Mouse (Mus musculus) kidney, postnatal 10 days (tissue): ENCODE results near the gene Krt42.
"Not testable (repeated sequence)": the region's sequence is repeated elsewhere in the genome, so short reads cannot be mapped to it uniquely, and the experiment has no call there.

Source experiments
- DNase-seq: peaks from one replicate; pipeline ENCODE4 v3.0.0; 2021; ENCODE audit warnings: mixed read lengths

Krt42 gene

GRCm38 (mm10) chr11:100269821-100270332 is at the start of gene Krt42:
Gene Krt42, minus strand, starts transcription at chr11:100269871.
- DNase-seq = no peak

GRCm38 (mm10) chr11:100318529-100319451 is 49.1 kb upstream of the Krt42 start:
- DNase-seq = no peak

GRCm38 (mm10) chr11:100317826-100318380 is 48.2 kb upstream of the Krt42 start:
- no peak for DNase-seq

GRCm38 (mm10) chr11:100315439-100315838 is 45.8 kb upstream of the Krt42 start:
- no peak for DNase-seq

GRCm38 (mm10) chr11:100313424-100313823 is 43.8 kb upstream of the Krt42 start:
- no peak for DNase-seq

GRCm38 (mm10) chr11:100312096-100312679 is 42.5 kb upstream of the Krt42 start:
- peak; percentile 70 for DNase-seq

GRCm38 (mm10) chr11:100311656-100312055 is 42.0 kb upstream of the Krt42 start:
- no peak for DNase-seq

GRCm38 (mm10) chr11:100308672-100309071 is 39.0 kb upstream of the Krt42 start:
- not testable (repeated sequence) for DNase-seq

GRCm38 (mm10) chr11:100307900-100308299 is 38.2 kb upstream of the Krt42 start:
- DNase-seq = no peak

GRCm38 (mm10) chr11:100301292-100301691 is 31.6 kb upstream of the Krt42 start:
- no peak for DNase-seq

- DNase-seq = peak; percentile 79
Measured at GRCm38 (mm10) chr11:100300293-100300692, 30.6 kb upstream of the Krt42 start.

GRCm38 (mm10) chr11:100298274-100299036 is 28.8 kb upstream of the Krt42 start:
- DNase-seq = peak; percentile 91

- no peak for DNase-seq
Measured at GRCm38 (mm10) chr11:100297801-100298200, 28.1 kb upstream of the Krt42 start.

GRCm38 (mm10) chr11:100295308-100295707 is 25.6 kb upstream of the Krt42 start:
- peak; percentile 91 for DNase-seq

GRCm38 (mm10) chr11:100292884-100293283 is 23.2 kb upstream of the Krt42 start:
- no peak for DNase-seq

- no peak for DNase-seq
Measured at GRCm38 (mm10) chr11:100290235-100290634, 20.6 kb upstream of the Krt42 start.

GRCm38 (mm10) chr11:100288942-100289341 is 19.3 kb upstream of the Krt42 start:
- peak; percentile 30 for DNase-seq

- peak; percentile 41 for DNase-seq
Measured at GRCm38 (mm10) chr11:100287024-100287423, 17.4 kb upstream of the Krt42 start.

GRCm38 (mm10) chr11:100284988-100285387 is 15.3 kb upstream of the Krt42 start:
- DNase-seq = no peak

GRCm38 (mm10) chr11:100282549-100282948 is 12.9 kb upstream of the Krt42 start:
- peak; percentile 91 for DNase-seq

- DNase-seq = peak; percentile 92
Measured at GRCm38 (mm10) chr11:100281596-100282544, 12.2 kb upstream of the Krt42 start.
